Mouse (Mus musculus) cerebellum, adult 2 months (tissue): ENCODE data around the gene Fgfr2.

Experiments used
- CTCF ChIP-seq: fragments of 200-500 bp; IDR thresholded peaks from 2 replicates; pipeline ENCODE4 v1.5.1; 2011; ENCODE audit warnings: low read depth, mild to moderate bottlenecking, control low read depth, low read length, moderate library complexity, borderline replicate concordance; ENCODE audit not compliant: insufficient read depth
- POLR2A ChIP-seq: fragments of 200-500 bp; IDR thresholded peaks from 2 replicates; pipeline ENCODE4 v1.6.1; 2011; ENCODE audit warnings: low read length, control low read depth, borderline replicate concordance; ENCODE audit not compliant: insufficient read depth

DNA sequence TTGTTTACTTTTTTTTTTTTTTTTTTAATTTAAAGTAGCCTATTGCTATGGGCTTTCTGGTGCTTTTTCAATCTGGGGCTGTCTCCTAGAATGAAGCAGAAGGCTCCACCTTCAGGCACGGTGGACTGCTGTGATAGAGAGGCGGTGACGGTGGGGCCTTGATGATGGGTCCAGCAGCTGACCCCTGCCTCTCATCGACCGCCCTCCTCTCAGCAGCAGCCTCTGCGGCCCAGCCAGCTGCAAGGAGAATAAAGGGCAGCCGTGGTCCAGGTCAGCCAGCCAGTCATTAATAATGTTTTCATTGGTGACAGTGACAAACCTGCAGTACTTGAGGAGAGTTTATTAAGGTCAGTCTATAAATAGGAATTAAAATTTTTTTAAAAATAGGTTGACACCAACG is 1646.0 kb downstream of the Fgfr2 start:
- TF ChIP-seq CTCF = no peak
- no peak for TF ChIP-seq POLR2A
